Mouse (Mus musculus) natural killer cell, adult 2 months (primary cell): ENCODE results near the gene Traf3.

ENCODE experiments used
- DNase-seq, 2 experiments: peaks; one replicate each; pipeline ENCODE4 v3.0.0; 2022; ENCODE audit warnings: low spot score in 2 of 2

Traf3 gene

GRCm38 (mm10) chr12:111311775-111312174 is 145.6 kb downstream of the Traf3 start:
- DNase-seq, result no peak

- no peak for DNase-seq
These were observed 148.1 kb downstream of the Traf3 start for GRCm38 (mm10) chr12:111314273-111314672.
